Mouse (Mus musculus) fibroblast of lung, adult 2 months (primary cell): ENCODE data around the gene Dhx16.

Experiments used
- DNase-seq: peaks from one replicate; pipeline ENCODE4 v3.0.0-alpha.2; 2011; ENCODE audit warnings: low read depth

Dhx16 gene

GRCm38 (mm10) chr17:35896781-35897643 is 17.4 kb downstream of the Dhx16 start, which contains the start of gene 2310061I04Rik:
TSS of gene 2310061I04Rik (minus strand) at chr17:35897431.
- peak; percentile 75 for DNase-seq

- no peak for DNase-seq
These were observed 18.3 kb downstream of the Dhx16 start for GRCm38 (mm10) chr17:35897644-35898573.

GRCm38 (mm10) chr17:35900636-35901035 is 21.0 kb downstream of the Dhx16 start:
- DNase-seq = no peak

- DNase-seq = peak; percentile 89
These were observed 23.8 kb downstream of the Dhx16 start for GRCm38 (mm10) chr17:35903343-35903991.

- no peak for DNase-seq
These were observed 24.4 kb downstream of the Dhx16 start for GRCm38 (mm10) chr17:35903992-35904355.

- no peak for DNase-seq
These were observed 26.0 kb downstream of the Dhx16 start for GRCm38 (mm10) chr17:35905587-35905986.

GRCm38 (mm10) chr17:35907609-35908008 is 28.0 kb downstream of the Dhx16 start:
- DNase-seq = no peak

GRCm38 (mm10) chr17:35909186-35909918 is 29.7 kb downstream of the Dhx16 start:
- no peak for DNase-seq

- peak; percentile 68 for DNase-seq
These were observed 30.3 kb downstream of the Dhx16 start, which contains the start of gene Atat1 for GRCm38 (mm10) chr17:35909919-35910369. TSS of gene Atat1 (minus strand) at chr17:35910075.

- DNase-seq = no peak
These were observed 35.4 kb downstream of the Dhx16 start for GRCm38 (mm10) chr17:35914975-35915374.

- DNase-seq = no peak
These were observed 36.1 kb downstream of the Dhx16 start for GRCm38 (mm10) chr17:35915538-35916296.

- peak; percentile 99 for DNase-seq
These were observed 36.9 kb downstream of the Dhx16 start, which contains the start of the genes Mrps18b and Ppp1r10 for GRCm38 (mm10) chr17:35916297-35917142. TSS of gene Mrps18b (minus strand) at chr17:35916389. TSS of gene Ppp1r10 (plus strand) at chr17:35916434.

- DNase-seq = no peak
These were observed 37.5 kb downstream of the Dhx16 start for GRCm38 (mm10) chr17:35917143-35917462.

- no peak for DNase-seq
These were observed 38.0 kb downstream of the Dhx16 start for GRCm38 (mm10) chr17:35917463-35918251.

GRCm38 (mm10) chr17:35918276-35919059 is 38.8 kb downstream of the Dhx16 start:
- DNase-seq = no peak

- peak; percentile 95 for DNase-seq
These were observed 39.6 kb downstream of the Dhx16 start for GRCm38 (mm10) chr17:35919060-35919715.

- DNase-seq = no peak
These were observed 40.3 kb downstream of the Dhx16 start for GRCm38 (mm10) chr17:35919864-35920301.
